Mouse (Mus musculus): ENCODE data around the gene Ranbp10. TPM values are rescaled to one million over a fixed set of nuclear protein-coding genes. Genes with fewer than 3 reads are reported as not detected.

The Ranbp10 gene
- polyA plus RNA-seq, 1 experiment: 24.6 TPM

DNA sequence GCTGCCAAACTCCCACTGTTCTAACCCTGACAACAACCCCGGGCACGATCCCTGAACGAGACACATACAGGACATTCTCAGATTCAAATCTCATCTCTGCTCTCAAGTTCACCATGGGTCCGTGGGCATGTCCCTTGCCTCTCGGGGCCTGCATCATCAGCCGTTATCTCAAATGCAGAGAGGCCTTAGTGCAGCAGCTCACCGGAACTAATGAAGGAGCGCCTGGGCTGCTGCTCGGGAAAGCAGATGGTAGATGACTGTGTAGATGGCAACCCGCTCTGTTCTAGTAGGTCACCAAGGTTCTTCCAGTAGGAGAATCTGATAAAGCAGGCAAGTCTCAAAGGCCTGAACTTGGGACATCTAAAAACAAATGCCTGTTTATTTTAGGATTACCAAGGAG lies 16.1 kb downstream of the Ranbp10 start:
- no peak for TF ChIP-seq CTCF (IDR thresholded peaks at IDR 0.05; ENCODE audit: extremely low read depth, insufficient read depth, low read length)
- TF ChIP-seq POLR2A (IDR thresholded peaks at IDR 0.05; ENCODE audit: extremely low read depth, insufficient read depth, low read length): no peak
- H3K4me1 ChIP-seq (ENCODE audit: control insufficient read depth, insufficient read depth, low read length): peaks cover 17% of the 10 kb centered on the region
- H3K27ac ChIP-seq (ENCODE audit: insufficient read depth, low read length): no peak overlapping the region
- no peak overlapping the region for H3K4me3 ChIP-seq (ENCODE audit: insufficient read depth, low read length)

DNA sequence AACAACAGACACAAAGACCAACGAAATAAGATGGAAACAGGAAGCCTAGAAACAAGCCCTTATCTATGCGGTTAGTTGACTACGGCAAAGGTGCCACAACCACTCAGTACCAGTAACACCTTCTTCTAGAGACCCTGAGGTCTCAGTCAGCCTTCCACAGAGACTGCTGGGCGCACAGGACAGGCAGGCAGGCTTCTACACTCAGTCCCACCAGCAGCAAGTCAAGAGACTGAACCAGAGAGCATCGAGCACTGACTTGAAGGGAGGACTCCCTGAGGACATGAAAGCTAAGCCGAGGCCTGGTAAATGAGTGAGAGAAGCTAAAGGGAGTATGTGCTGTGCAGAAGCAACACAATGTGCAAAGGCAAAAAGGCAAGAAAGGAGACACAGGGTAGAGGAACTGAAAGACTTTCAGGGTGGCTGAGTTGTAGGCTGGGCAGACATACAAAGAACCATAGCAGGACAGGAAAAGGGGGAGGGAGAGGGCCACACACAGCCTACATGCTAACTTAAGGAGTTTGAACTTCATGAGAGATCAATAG lies 16.8 kb downstream of the Ranbp10 start:
- Histone ChIP-seq H3K27ac (ENCODE audit: insufficient read depth, low read length) (no peak overlapping the region), H3K4me1 (ENCODE audit: control insufficient read depth, insufficient read depth, low read length) (peaks cover 17% of the 10 kb centered on the region), H3K4me3 (ENCODE audit: insufficient read depth, low read length) (no peak overlapping the region)
- TF ChIP-seq POLR2A (IDR thresholded peaks at IDR 0.05; ENCODE audit: extremely low read depth, insufficient read depth, low read length): no peak
- TF ChIP-seq CTCF (IDR thresholded peaks at IDR 0.05; ENCODE audit: extremely low read depth, insufficient read depth, low read length): no peak

DNA sequence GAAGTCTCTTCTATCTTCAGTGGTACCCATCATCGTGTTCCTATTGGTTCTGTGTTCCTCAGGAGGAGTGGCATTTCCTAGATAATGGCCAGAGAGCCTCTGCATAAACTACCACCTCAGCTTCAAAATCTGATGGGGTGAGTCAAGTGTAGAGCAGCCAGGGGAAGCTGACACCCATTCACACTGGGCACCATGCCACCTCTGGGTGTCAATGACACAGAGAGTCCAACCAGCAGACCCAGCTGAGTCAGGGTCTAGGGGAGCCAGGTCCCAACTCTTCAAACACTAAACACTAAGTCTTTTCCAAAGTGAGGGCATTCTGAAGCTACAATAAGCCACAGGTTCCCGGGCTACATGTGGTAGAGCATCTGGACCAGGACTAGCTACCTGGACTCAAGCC lies 18.7 kb downstream of the Ranbp10 start:
- H3K27ac ChIP-seq (ENCODE audit: insufficient read depth, low read length): no peak overlapping the region
- TF ChIP-seq POLR2A (IDR thresholded peaks at IDR 0.05; ENCODE audit: extremely low read depth, insufficient read depth, low read length) (no peak), CTCF (IDR thresholded peaks at IDR 0.05; ENCODE audit: extremely low read depth, insufficient read depth, low read length) (no peak)
- H3K4me3 ChIP-seq (ENCODE audit: insufficient read depth, low read length): no peak overlapping the region
- H3K4me1 ChIP-seq (ENCODE audit: control insufficient read depth, insufficient read depth, low read length): peaks cover 17% of the 10 kb centered on the region

DNA sequence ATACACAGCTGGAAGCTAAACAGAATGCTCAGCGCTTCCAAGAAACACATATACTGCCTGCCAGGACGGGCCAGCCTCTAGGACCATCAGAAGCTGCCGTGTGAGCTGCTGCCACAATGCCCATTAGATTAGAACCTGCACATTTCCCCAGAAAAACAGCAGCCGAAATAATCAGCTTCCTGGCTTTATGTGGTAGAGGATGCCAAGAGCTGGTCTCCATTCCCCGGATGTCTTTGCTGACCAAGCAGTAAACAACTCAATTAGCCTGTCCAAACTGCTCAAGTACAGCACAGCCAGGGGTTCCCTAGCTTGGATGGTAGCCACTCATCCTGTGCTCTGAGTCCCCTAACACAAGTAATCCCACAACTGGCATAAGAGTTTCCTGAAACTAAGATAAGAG lies 19.4 kb downstream of the Ranbp10 start:
- peaks cover 17% of the 10 kb centered on the region for H3K4me1 ChIP-seq (ENCODE audit: control insufficient read depth, insufficient read depth, low read length)
- TF ChIP-seq POLR2A (IDR thresholded peaks at IDR 0.05; ENCODE audit: extremely low read depth, insufficient read depth, low read length): no peak
- TF ChIP-seq CTCF (IDR thresholded peaks at IDR 0.05; ENCODE audit: extremely low read depth, insufficient read depth, low read length): no peak
- no peak overlapping the region for H3K27ac ChIP-seq (ENCODE audit: insufficient read depth, low read length)
- no peak overlapping the region for H3K4me3 ChIP-seq (ENCODE audit: insufficient read depth, low read length)

DNA sequence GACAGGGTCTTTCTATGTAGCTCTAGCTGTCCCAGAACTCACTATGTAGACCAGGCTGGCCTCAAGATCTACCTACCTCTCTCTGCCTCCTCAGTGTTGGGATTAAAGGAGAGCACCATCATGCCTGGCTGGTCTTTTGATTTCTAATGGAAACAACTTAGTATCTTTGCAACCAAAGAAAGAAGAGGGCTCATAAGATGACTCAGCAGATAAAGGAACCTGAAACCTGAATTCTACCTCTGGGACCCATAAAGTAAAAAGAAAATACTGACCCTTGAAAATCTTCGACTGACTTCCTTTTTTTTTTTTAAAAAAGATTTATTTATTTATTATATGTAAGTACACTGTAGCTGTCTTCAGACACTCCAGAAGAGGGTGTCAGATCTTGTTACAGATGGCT lies 21.2 kb downstream of the Ranbp10 start:
- H3K4me3 ChIP-seq (ENCODE audit: insufficient read depth, low read length): no peak overlapping the region

DNA sequence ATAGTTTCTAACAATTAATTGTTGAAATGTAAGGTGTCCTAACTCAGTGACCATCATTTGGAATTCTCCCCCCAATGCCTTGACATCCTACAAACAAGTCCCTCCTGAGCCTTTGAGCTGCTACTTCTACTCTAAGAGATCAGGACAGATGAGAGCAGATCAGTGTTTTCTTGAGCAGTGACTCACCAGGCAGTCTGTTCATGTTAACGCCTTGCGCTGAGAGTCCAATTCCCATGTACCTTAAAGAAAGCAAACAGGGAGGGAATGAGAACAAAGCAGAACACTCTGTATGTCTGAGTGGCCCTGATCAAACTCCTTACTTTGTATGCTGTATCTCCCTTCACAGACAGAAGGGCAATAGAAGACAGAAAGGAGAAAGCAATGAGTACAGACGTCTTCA lies 21.8 kb downstream of the Ranbp10 start:
- no peak overlapping the region for H3K4me3 ChIP-seq (ENCODE audit: insufficient read depth, low read length)
- H3K4me1 ChIP-seq (ENCODE audit: control insufficient read depth, insufficient read depth, low read length): peaks cover 5% of the 10 kb centered on the region; the same call in 1 of the 2 replicates
- H3K27ac ChIP-seq (ENCODE audit: insufficient read depth, low read length): no peak overlapping the region
- no peak for TF ChIP-seq POLR2A (IDR thresholded peaks at IDR 0.05; ENCODE audit: extremely low read depth, insufficient read depth, low read length)
- TF ChIP-seq CTCF (IDR thresholded peaks at IDR 0.05; ENCODE audit: extremely low read depth, insufficient read depth, low read length): no peak

More for the DNA sequence above, 21.2 kb downstream of the Ranbp10 start:
- H3K27ac ChIP-seq (ENCODE audit: insufficient read depth, low read length): no peak overlapping the region
- TF ChIP-seq CTCF (IDR thresholded peaks at IDR 0.05; ENCODE audit: extremely low read depth, insufficient read depth, low read length): no peak
- peaks cover 5% of the 10 kb centered on the region for H3K4me1 ChIP-seq (ENCODE audit: control insufficient read depth, insufficient read depth, low read length)

DNA sequence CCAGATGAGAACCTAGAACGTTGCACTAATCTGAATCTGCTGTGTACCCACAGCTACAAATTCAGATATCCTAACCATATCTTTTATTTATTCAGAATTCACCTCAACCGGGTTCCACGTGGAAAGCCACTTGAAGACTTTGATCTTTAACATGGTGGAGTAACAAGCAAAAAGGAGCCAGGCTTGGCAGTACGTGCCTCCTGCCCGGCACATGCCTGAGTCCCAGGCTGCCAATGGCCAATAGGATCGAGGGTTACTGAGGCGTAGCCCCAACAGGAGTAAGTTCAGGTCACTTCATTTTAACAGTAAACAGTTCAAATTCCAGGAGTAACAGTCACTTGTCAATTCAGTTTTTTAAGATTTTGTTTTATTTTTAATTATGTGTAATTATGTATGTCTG lies 22.4 kb downstream of the Ranbp10 start:
- no peak for TF ChIP-seq POLR2A (IDR thresholded peaks at IDR 0.05; ENCODE audit: extremely low read depth, insufficient read depth, low read length)
- TF ChIP-seq CTCF (IDR thresholded peaks at IDR 0.05; ENCODE audit: extremely low read depth, insufficient read depth, low read length): no peak
- Histone ChIP-seq H3K27ac (ENCODE audit: insufficient read depth, low read length) (no peak overlapping the region), H3K4me1 (ENCODE audit: control insufficient read depth, insufficient read depth, low read length) (peaks cover 5% of the 10 kb centered on the region; the same call in 1 of the 2 replicates)

DNA sequence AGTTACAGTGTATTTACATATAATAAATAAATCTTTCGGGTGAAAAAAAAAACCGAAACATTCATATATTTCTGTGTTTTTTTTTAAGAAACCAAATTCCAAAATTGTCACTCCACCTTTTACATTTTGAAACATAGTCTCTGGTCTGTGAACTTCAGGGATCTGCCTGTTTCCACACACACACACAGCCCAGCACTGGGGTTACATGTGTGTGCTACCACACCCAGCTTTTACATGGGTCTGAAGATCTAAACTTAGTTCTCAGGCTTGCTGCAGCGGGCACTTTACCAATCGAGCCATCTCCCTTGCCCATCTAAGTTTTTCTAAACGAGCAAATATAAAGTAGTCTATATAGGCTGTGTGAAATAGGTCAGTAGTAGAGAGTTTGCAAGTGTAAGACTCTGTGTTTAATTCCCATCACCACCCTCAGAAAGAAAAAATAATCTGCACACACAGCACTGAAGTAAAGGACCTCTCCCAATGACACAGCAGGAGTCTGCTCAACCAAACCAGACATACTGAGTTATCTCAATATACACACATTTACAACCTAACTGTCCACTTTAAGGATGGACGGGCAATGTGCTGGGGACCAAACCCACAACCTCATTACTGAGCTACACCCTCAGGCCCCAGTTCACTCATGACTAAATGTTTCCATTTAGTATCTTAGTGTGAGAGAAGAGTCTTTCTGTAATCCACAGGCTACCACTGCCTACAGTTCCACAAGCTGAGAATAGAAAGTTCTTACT lies 25.8 kb downstream of the Ranbp10 start:
- TF ChIP-seq POLR2A (IDR thresholded peaks at IDR 0.05; ENCODE audit: extremely low read depth, insufficient read depth, low read length) (no peak), CTCF (IDR thresholded peaks at IDR 0.05; ENCODE audit: extremely low read depth, insufficient read depth, low read length) (no peak)

More for the DNA sequence above, 22.4 kb downstream of the Ranbp10 start:
- H3K4me3 ChIP-seq (ENCODE audit: insufficient read depth, low read length): no peak overlapping the region

DNA sequence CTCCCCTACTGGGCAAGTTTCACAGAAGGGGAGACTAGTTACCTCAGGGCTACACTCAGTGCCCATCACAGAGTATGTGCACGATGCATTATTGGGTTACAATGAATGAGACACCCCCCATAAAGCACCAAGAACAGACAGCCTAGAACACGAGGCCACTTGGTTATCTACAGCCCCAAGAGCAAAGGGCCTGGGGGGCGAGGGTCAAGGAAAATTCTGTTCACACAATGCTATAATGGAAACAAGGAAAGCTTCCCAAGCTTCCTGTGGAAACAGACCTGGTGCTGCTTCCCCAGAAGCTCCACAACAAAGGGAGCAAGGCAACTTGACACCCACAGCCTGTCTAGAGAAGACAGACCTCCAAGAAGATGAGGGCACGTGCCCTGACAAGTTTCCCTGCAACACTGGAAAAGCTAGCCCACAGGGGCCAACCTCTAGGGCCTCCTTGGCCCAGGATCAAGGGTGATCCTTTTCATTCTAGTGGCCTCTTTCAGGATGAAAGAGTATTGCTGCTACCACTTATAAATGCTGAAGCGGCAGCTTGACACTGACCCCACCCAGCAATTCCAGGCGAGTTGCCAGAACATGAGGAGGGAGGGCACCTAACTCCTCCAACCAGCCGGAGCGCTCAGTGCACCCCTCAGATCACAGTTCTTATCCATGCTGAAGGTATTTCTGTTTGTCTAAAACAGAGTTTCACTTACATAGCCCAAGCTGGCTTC lies 27.9 kb downstream of the Ranbp10 start:
- TF ChIP-seq CTCF (IDR thresholded peaks at IDR 0.05; ENCODE audit: extremely low read depth, insufficient read depth, low read length) (no peak), POLR2A (IDR thresholded peaks at IDR 0.05; ENCODE audit: extremely low read depth, insufficient read depth, low read length) (no peak)
- Histone ChIP-seq H3K27ac (ENCODE audit: insufficient read depth, low read length) (no peak overlapping the region), H3K4me1 (ENCODE audit: control insufficient read depth, insufficient read depth, low read length) (peaks cover 2% of the 10 kb centered on the region), H3K4me3 (ENCODE audit: insufficient read depth, low read length) (no peak overlapping the region)

More for the DNA sequence above, 25.8 kb downstream of the Ranbp10 start:
- no peak overlapping the region for H3K27ac ChIP-seq (ENCODE audit: insufficient read depth, low read length)
- H3K4me1 ChIP-seq (ENCODE audit: control insufficient read depth, insufficient read depth, low read length): no peaks in the 10 kb centered on the region; the same call in 1 of the 2 replicates
- H3K4me3 ChIP-seq (ENCODE audit: insufficient read depth, low read length): no peak overlapping the region
